In genomic region chr15:57542630-57543029, GRCm38 (mm10) we compare ENCODE assay signal across 12 mouse cellular contexts.
DNase-seq lines count a peak whose midpoint lies in the region; ATAC-seq lines count a peak whose summit lies in the region.
"Had no signal": no experiment of that assay in that cellular context is flagged by ENCODE, and none has a peak within 500 bp of the region (broad histone marks: within the 10 kb centered on the region; RNA-seq: fewer than 3 reads in every experiment).

No protein-coding gene starts in this region.

- H3K27me3 ChIP-seq in embryonic facial prominence, embryonic 11.5 days (ENCODE audit: control insufficient read depth, insufficient read depth, low read length): no peaks in the 10 kb centered on the region
- H3K27me3 ChIP-seq in liver, embryonic 12.5 days (replicated peaks): no peaks in the 10 kb centered on the region
- H3K27me3 ChIP-seq: heart, embryonic 13.5 days; intestine, embryonic 15.5 days; liver, embryonic 13.5 days had no signal

- no peak overlapping the region for H3K4me2 ChIP-seq in embryonic facial prominence, embryonic 11.5 days (ENCODE audit: low read depth, low read length)
- no peak overlapping the region for H3K4me2 ChIP-seq in liver, embryonic 12.5 days
- H3K4me2 ChIP-seq: heart, embryonic 13.5 days; intestine, embryonic 15.5 days; liver, embryonic 13.5 days had no signal

- H3K4me3 ChIP-seq in embryonic facial prominence, embryonic 11.5 days (ENCODE audit: low read depth, low read length): no peak overlapping the region
- H3K4me3 ChIP-seq in liver, embryonic 12.5 days: no peak overlapping the region
- H3K4me3 ChIP-seq: forebrain, embryonic 10.5 days; heart, embryonic 13.5 days; intestine, embryonic 15.5 days; liver, embryonic 13.5 days had no signal

- no peak overlapping the region for H3K27ac ChIP-seq in embryonic facial prominence, embryonic 11.5 days (replicated peaks; ENCODE audit: low read depth, low read length)
- no peak overlapping the region for H3K27ac ChIP-seq in liver, embryonic 12.5 days
- H3K27ac ChIP-seq: forebrain, embryonic 10.5 days; heart, embryonic 13.5 days; intestine, embryonic 15.5 days; liver, embryonic 13.5 days had no signal

- no peaks in the 10 kb centered on the region for H3K4me1 ChIP-seq in embryonic facial prominence, embryonic 11.5 days (ENCODE audit: control insufficient read depth, insufficient read depth, low read length)
- no peaks in the 10 kb centered on the region for H3K4me1 ChIP-seq in liver, embryonic 12.5 days
- H3K4me1 ChIP-seq: intestine, embryonic 15.5 days; liver, embryonic 13.5 days had no signal

- no peaks in the 10 kb centered on the region for H3K36me3 ChIP-seq in embryonic facial prominence, embryonic 11.5 days (replicated peaks; ENCODE audit: control insufficient read depth, insufficient read depth, low read depth, low read length)
- H3K36me3 ChIP-seq in liver, embryonic 12.5 days: no peaks in the 10 kb centered on the region
- H3K36me3 ChIP-seq: forebrain, embryonic 10.5 days; heart, embryonic 13.5 days; intestine, embryonic 15.5 days; liver, embryonic 13.5 days had no signal

- no peak overlapping the region for H3K9ac ChIP-seq in embryonic facial prominence, embryonic 11.5 days (replicated peaks; ENCODE audit: low read length)
- H3K9ac ChIP-seq in liver, embryonic 12.5 days: no peak overlapping the region
- H3K9ac ChIP-seq: heart, embryonic 13.5 days; intestine, embryonic 15.5 days; liver, embryonic 13.5 days had no signal

- no peak for ATAC-seq in embryonic facial prominence, embryonic 11.5 days (replicated peaks; ENCODE audit: insufficient number of reproducible peaks, low FRiP score, low TSS enrichment, low read depth)
- ATAC-seq in liver, embryonic 12.5 days: no peak
- ATAC-seq in megakaryocyte-erythroid progenitor cell, adult 5-6 weeks (replicated peaks; ENCODE audit: low FRiP score, low TSS enrichment, poor library complexity, severe bottlenecking): no peak
- ATAC-seq: intestine, embryonic 15.5 days had no signal

- no peaks in the 10 kb centered on the region for H3K9me3 ChIP-seq in embryonic facial prominence, embryonic 11.5 days (replicated peaks; ENCODE audit: control insufficient read depth, low read length)
- no peaks in the 10 kb centered on the region for H3K9me3 ChIP-seq in liver, embryonic 12.5 days (replicated peaks)
- H3K9me3 ChIP-seq: forebrain, embryonic 10.5 days; heart, embryonic 13.5 days; intestine, embryonic 15.5 days; liver, embryonic 13.5 days had no signal

- 24% methylated on average over 3 of the region's 3 CpGs for WGBS in embryonic facial prominence, embryonic 11.5 days
- 25% methylated on average over 3 of the region's 3 CpGs for WGBS in liver, embryonic 12.5 days (ENCODE audit: insufficient replicate concordance)

- peak; percentile 3 for DNase-seq in kidney, adult 18-20 months
- DNase-seq in kidney, adult 11 months: no peak
- peak; percentile 54 for DNase-seq in 3T3-L1 (ENCODE audit: low read depth, low spot score)
- DNase-seq in ES-CJ7 (ENCODE audit: low read depth, low spot score): peak; percentile 2
- DNase-seq in embryonic facial prominence, embryonic 11.5 days (ENCODE audit: low spot score): peak; percentile 70
- DNase-seq in thymus, postnatal 10 days (ENCODE audit: low spot score in 2 of 2): no peak
- DNase-seq: liver, embryonic 13.5 days had no signal

Comparison
In these comparisons a context has a peak if more than half of its experiments do, and no peak if none do; other contexts are left out.
1. DNase-seq: peak in kidney, adult 18-20 months (single experiment), 3T3-L1 (single experiment), ES-CJ7 (single experiment) and embryonic facial prominence, embryonic 11.5 days (single experiment); none in kidney, adult 11 months (single experiment) and thymus, postnatal 10 days (0 of 2).